Mouse (Mus musculus) retina, postnatal 7 days (tissue): ENCODE results near the gene Bcl2l15.
A peak's percentile ranks its signal among the peaks of the same experiment; 100 is the strongest.
"Not testable (repeated sequence)": the region's sequence is repeated elsewhere in the genome, so short reads cannot be mapped to it uniquely, and the experiment has no call there.

ENCODE experiments used
- DNase-seq: peaks from one replicate; pipeline ENCODE4 v3.0.0-alpha.2; 2012; ENCODE audit warnings: low read depth, low spot score

Gene Bcl2l15

GRCm38 (mm10) chr3:103832426-103832825 lies at the start of gene Bcl2l15:
Bcl2l15 (plus strand) TSS chr3:103832601.
- DNase-seq: no peak

- no peak for DNase-seq
Measured at GRCm38 (mm10) chr3:103782844-103783609, 49.4 kb upstream of the Bcl2l15 start.

GRCm38 (mm10) chr3:103787225-103787624 lies 45.2 kb upstream of the Bcl2l15 start:
- DNase-seq: no peak

GRCm38 (mm10) chr3:103789096-103789495 lies 43.3 kb upstream of the Bcl2l15 start:
- DNase-seq: no peak

- DNase-seq: no peak
Measured at GRCm38 (mm10) chr3:103789891-103790345, 42.5 kb upstream of the Bcl2l15 start.

GRCm38 (mm10) chr3:103790346-103791145 lies 41.9 kb upstream of the Bcl2l15 start:
- no peak for DNase-seq

GRCm38 (mm10) chr3:103791230-103792110 lies 40.9 kb upstream of the Bcl2l15 start, which contains the start of gene Hipk1:
Hipk1 (minus strand) TSS chr3:103791563.
- DNase-seq: peak; percentile 78

- not testable (repeated sequence) for DNase-seq
Measured at GRCm38 (mm10) chr3:103792111-103792406, 40.3 kb upstream of the Bcl2l15 start.

- DNase-seq: no peak
Measured at GRCm38 (mm10) chr3:103792566-103792965, 39.8 kb upstream of the Bcl2l15 start.

GRCm38 (mm10) chr3:103796389-103796788 lies 36.0 kb upstream of the Bcl2l15 start:
- no peak for DNase-seq

- DNase-seq: no peak
Measured at GRCm38 (mm10) chr3:103799507-103799906, 32.9 kb upstream of the Bcl2l15 start.

GRCm38 (mm10) chr3:103801631-103802531 lies 30.5 kb upstream of the Bcl2l15 start:
- DNase-seq: no peak

- no peak for DNase-seq
Measured at GRCm38 (mm10) chr3:103802861-103803260, 29.5 kb upstream of the Bcl2l15 start.

- no peak for DNase-seq
Measured at GRCm38 (mm10) chr3:103805671-103806070, 26.7 kb upstream of the Bcl2l15 start.

- DNase-seq: peak; percentile 93
Measured at GRCm38 (mm10) chr3:103808891-103809798, 23.3 kb upstream of the Bcl2l15 start, which contains the start of the genes Dclre1b, Ap4b1 and Gm43064. Dclre1b (minus strand) TSS chr3:103809444. Ap4b1 (plus strand) TSS chr3:103809520. Gm43064 (plus strand) TSS chr3:103809573.

GRCm38 (mm10) chr3:103809799-103810150 lies 22.6 kb upstream of the Bcl2l15 start:
- DNase-seq: no peak

- DNase-seq: no peak
Measured at GRCm38 (mm10) chr3:103810967-103811366, 21.4 kb upstream of the Bcl2l15 start.

- DNase-seq: no peak
Measured at GRCm38 (mm10) chr3:103827548-103827947, 4.9 kb upstream of the Bcl2l15 start.

GRCm38 (mm10) chr3:103829036-103829435 lies 3.4 kb upstream of the Bcl2l15 start:
- no peak for DNase-seq
